In genomic region chr8:4368470-4368869, GRCm38 (mm10) we compare ENCODE assay signal across 21 mouse cellular contexts.
"Had no signal": no experiment of that assay in that cellular context is flagged by ENCODE, and none has a peak within 500 bp of the region (broad histone marks: within the 10 kb centered on the region; RNA-seq: fewer than 3 reads in every experiment).

No protein-coding gene starts in this region.

- H3K36me3 ChIP-seq: heart, embryonic 13.5 days; heart, embryonic 15.5 days; hindbrain, embryonic 10.5 days; hindbrain, embryonic 12.5 days; intestine, embryonic 15.5 days; limb, embryonic 10.5 days; limb, embryonic 12.5 days; liver, embryonic 12.5 days had no signal

- H3K4me2 ChIP-seq: heart, embryonic 11.5 days; heart, embryonic 13.5 days; heart, embryonic 15.5 days; hindbrain, embryonic 12.5 days; hindbrain, embryonic 14.5 days; intestine, embryonic 15.5 days; limb, embryonic 12.5 days; liver, embryonic 12.5 days had no signal

- ATAC-seq: inflammation-experienced regulatory T-cells, adult 6 months; intestine, embryonic 15.5 days; liver, embryonic 12.5 days had no signal

- H3K27ac ChIP-seq: heart, adult 2 months; heart, embryonic 13.5 days; heart, embryonic 15.5 days; hindbrain, embryonic 10.5 days; hindbrain, embryonic 12.5 days; hindbrain, embryonic 14.5 days; intestine, embryonic 15.5 days; left cerebral cortex, adult 2 months; limb, embryonic 10.5 days; limb, embryonic 12.5 days; liver, embryonic 12.5 days; liver, embryonic 14.5 days had no signal

- H3K9ac ChIP-seq: heart, embryonic 13.5 days; heart, embryonic 15.5 days; hindbrain, embryonic 12.5 days; hindbrain, embryonic 14.5 days; intestine, embryonic 15.5 days; limb, embryonic 12.5 days; liver, embryonic 12.5 days; liver, embryonic 14.5 days had no signal

- H3K4me3 ChIP-seq: heart, adult 2 months; heart, embryonic 13.5 days; heart, embryonic 15.5 days; hindbrain, embryonic 10.5 days; hindbrain, embryonic 12.5 days; intestine, embryonic 15.5 days; layer of hippocampus, adult 2 months; left cerebral cortex, adult 2 months; limb, embryonic 10.5 days; limb, embryonic 12.5 days; liver, embryonic 12.5 days had no signal

- DNase-seq: heart, adult 2 months; kidney, adult 2 months; kidney, adult 9 months; kidney, postnatal 10 days; kidney, postnatal 25 days; kidney, postnatal 4 days; liver had no signal

- H3K27me3 ChIP-seq: heart, embryonic 13.5 days; heart, embryonic 15.5 days; hindbrain, embryonic 12.5 days; intestine, embryonic 15.5 days; limb, embryonic 12.5 days; liver, embryonic 12.5 days had no signal

- H3K9me3 ChIP-seq: heart, embryonic 15.5 days; hindbrain, embryonic 10.5 days; hindbrain, embryonic 12.5 days; intestine, embryonic 15.5 days; limb, embryonic 10.5 days; limb, embryonic 12.5 days; liver, embryonic 12.5 days had no signal

- H3K4me1 ChIP-seq: heart, embryonic 13.5 days; heart, embryonic 15.5 days; hindbrain, embryonic 10.5 days; hindbrain, embryonic 12.5 days; intestine, embryonic 15.5 days; limb, embryonic 10.5 days; limb, embryonic 12.5 days; liver, embryonic 12.5 days had no signal
